Mouse (Mus musculus): ENCODE data around the gene Galnt7.
"Not testable (repeated sequence)": the region's sequence is repeated elsewhere in the genome, so short reads cannot be mapped to it uniquely, and the experiment has no call there.

Gene Galnt7

DNA sequence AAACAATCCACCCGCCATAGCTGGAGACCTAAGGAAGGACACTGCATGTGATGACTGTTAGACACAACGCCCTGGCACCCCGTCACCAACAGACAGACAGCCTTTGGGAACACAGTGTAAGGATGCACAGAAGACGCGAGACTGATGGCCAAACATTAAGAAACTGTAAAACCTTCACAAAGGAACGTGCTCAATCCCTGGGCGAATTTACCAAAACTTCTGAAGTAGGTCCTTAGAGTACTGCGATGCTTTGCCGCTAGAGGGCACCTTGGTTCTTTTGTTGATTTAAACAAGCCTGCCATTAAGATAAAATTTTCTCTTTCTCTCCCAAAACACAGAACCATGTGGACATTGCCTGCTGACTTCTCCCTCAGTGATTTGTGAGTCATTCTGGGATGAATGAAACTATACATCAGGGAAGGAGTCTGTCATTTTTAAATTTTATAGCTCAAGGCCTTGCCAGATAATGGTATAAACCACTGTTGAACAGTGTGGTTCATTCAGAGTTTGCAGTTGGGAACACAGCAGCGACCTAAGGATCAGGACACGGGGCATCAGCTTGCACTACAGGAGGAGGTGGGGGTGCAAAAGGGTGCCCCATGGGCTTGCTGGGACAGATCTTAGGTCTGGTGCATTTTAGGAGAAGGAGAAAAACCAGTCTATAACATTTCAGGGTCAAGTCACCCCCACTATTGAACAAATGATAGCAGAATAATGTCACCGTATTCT, 112.6 kb downstream of the Galnt7 start:
- peak; percentile 84 to 86 for DNase-seq (ENCODE audit: low spot score in 2 of 2)

DNA sequence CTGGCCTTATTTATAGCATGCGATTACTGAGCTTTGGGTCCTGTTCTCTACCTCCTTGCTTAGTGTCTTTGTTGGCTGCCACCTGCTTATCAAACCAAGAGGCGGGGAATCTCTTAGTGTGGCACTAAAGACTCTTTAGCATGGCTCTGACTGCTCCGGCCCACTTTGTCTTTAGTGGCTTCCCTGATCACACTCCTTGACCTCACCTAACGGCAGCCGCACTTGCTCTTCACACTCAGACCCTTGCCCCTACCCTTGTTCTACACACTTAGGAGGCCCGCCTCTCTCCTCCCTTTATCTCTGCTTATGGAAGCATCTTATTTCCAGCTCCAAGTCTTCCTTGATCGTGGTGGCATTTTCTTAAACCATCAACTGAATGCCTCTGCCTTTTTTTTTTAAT, 114.2 kb downstream of the Galnt7 start:
- DNase-seq (ENCODE audit: low spot score in 2 of 2), result no peak

GRCm38 (mm10) chr8:57536167-57536566, 116.7 kb downstream of the Galnt7 start:
- DNase-seq (ENCODE audit: low spot score in 2 of 2), result no peak

GRCm38 (mm10) chr8:57534495-57534894, 118.3 kb downstream of the Galnt7 start:
- DNase-seq (ENCODE audit: low spot score in 2 of 2), result no peak

GRCm38 (mm10) chr8:57533106-57533505, 119.7 kb downstream of the Galnt7 start:
- DNase-seq (ENCODE audit: low spot score in 2 of 2), result no peak

DNA sequence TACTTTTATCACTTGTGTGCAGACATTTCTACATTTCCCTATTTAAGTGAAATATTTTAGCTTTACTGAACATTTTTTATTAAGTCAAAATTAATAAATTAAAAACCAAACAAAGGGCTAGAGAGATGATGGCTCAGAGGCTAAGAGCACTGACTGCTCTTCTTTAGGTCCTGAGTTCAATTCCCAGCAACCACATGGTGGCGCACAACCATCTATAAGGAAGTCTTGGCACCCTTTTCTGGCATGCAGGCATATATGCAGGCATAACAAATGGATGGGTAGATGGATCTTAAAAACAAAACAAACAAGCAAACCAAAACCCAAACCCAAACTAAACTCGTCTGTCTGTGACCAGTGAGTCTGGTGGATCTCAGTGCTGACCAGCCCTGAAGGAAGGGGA, 120.6 kb downstream of the Galnt7 start:
- DNase-seq (ENCODE audit: low spot score in 2 of 2), result no peak

- DNase-seq (ENCODE audit: low spot score in 2 of 2), result peak; percentile 83 to 84
Measured at GRCm38 (mm10) chr8:57530666-57531349, 122.0 kb downstream of the Galnt7 start.

GRCm38 (mm10) chr8:57530238-57530637, 122.6 kb downstream of the Galnt7 start:
- no peak for DNase-seq (ENCODE audit: low spot score in 2 of 2)

DNA sequence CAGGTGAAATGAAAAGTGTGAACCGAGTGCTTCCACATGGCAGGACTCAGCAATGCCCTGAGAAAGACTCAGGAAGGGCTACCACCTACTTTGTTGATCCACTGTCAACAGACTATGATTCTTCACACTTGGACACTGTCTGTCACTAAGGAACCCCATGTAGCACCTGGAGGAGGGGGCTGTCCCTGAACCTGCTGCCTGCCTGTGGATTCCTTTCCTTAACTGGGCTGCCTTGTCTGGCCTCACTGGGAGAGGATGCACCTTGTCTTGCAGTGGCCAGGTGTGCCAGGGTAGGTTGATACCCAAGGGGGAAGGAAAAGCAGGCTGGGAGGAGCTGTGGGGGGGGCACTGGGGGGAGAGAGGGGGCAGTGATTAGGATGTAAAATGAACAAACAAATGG, 124.8 kb downstream of the Galnt7 start:
- no peak for DNase-seq (ENCODE audit: low spot score in 2 of 2)

- no peak for DNase-seq (ENCODE audit: low spot score in 2 of 2)
Measured at GRCm38 (mm10) chr8:57520186-57520786, 132.5 kb downstream of the Galnt7 start.

- no peak for DNase-seq (ENCODE audit: low spot score in 2 of 2)
Measured at GRCm38 (mm10) chr8:57517723-57518122, 135.1 kb downstream of the Galnt7 start.

GRCm38 (mm10) chr8:57516685-57517084, 136.1 kb downstream of the Galnt7 start:
- DNase-seq (ENCODE audit: low spot score in 2 of 2), result not testable (repeated sequence)

- DNase-seq (ENCODE audit: low spot score in 2 of 2), result not testable (repeated sequence)
Measured at GRCm38 (mm10) chr8:57513178-57513661, 139.6 kb downstream of the Galnt7 start.

DNA sequence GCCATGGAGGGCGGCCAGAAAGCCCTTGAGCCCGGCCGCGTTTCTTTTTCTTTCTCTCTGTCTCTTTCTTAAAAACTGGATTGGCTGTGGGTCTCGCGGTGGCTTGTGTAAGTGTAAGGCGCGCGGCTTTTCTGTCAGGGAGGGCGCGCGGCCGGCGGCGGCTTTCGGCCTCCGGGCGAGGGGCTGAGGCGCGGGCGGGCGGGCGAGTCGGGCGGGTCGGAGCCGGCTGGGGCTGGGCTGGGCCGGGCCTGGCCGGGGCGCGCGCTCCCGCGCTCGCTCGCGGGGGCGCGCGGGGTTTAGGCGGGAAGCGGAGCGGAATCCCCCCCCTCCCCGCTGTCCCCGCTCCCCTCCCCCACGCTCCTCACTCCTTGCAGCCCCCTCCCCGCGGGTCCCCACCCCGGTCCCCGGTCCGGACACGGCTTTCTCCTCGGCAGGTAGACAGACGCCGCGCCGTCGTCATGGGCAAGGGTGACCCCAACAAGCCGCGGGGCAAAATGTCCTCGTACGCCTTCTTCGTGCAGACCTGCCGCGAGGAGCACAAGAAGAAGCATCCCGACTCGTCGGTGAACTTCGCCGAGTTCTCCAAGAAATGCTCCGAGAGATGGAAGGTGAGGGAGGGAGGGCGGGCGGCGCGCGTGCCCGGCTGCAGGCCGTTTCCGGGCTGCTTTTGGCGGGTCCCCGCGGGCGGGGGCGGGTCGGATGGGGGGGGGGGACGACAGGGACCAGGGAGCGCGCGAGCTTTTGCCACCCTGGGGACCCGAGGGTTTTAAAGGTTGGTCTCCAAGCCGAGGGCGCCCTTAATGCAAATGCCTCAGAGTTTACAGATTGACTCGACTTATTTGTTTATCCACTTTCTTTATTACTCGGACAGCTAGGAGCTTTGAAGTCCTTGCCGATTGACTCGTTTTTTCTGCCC, 140.4 kb downstream of the Galnt7 start:
- peak in 1 of 2 experiments; percentile 9 for DNase-seq (ENCODE audit: low spot score in 2 of 2)

DNA sequence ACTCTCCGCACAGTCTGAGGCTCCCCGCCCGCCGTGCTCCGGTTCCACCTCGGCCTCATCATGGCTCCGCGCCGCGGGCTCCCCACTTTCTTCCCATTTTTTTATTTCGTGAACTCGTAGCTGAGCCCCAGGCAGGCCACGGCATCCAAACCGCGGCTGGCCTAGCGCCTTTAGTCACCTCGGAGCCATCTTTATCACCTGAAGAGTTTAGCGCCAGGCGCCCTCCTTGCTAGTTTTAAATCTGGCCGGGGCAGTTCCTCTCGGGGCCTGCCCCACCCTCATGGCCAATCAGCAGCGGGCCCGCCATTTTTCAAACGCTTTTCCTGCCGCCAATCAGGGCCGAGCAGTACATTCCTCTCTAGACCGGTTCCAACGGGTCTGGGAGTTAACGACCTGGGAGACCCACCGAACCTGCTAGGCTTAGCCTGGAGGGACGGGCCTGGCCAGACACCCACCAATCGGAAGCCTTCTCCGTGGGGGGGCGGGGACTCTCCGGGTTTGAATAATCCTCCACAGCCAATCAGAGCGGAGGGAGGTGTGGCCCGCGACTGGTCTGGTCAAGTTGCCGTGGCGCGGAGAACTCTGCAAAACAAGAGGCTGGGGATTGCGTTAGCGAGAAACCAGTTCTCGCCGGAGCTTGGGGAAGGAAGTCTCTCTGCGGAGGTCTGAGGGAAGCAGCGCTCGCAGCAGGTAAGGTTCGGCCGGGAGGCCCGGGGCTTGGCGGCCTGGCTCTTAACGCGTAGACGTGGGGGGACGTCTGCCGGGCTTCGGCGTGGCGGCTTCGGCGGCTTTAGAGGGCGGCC, 141.3 kb downstream of the Galnt7 start, which contains the start of gene Hmgb2:
Gene Hmgb2, plus strand, starts transcription at position 592 of the 803 bp plus-strand sequence.
- DNase-seq (ENCODE audit: low spot score in 2 of 2), result peak; percentile 99 to 100

- no peak for DNase-seq (ENCODE audit: low spot score in 2 of 2)
Measured at GRCm38 (mm10) chr8:57510791-57511315, 142.0 kb downstream of the Galnt7 start.

GRCm38 (mm10) chr8:57508657-57509056, 144.2 kb downstream of the Galnt7 start:
- no peak for DNase-seq (ENCODE audit: low spot score in 2 of 2)

GRCm38 (mm10) chr8:57507556-57508063, 145.2 kb downstream of the Galnt7 start:
- DNase-seq (ENCODE audit: low spot score in 2 of 2), result no peak

GRCm38 (mm10) chr8:57505500-57505899, 147.3 kb downstream of the Galnt7 start:
- not testable (repeated sequence) for DNase-seq (ENCODE audit: low spot score in 2 of 2)

DNA sequence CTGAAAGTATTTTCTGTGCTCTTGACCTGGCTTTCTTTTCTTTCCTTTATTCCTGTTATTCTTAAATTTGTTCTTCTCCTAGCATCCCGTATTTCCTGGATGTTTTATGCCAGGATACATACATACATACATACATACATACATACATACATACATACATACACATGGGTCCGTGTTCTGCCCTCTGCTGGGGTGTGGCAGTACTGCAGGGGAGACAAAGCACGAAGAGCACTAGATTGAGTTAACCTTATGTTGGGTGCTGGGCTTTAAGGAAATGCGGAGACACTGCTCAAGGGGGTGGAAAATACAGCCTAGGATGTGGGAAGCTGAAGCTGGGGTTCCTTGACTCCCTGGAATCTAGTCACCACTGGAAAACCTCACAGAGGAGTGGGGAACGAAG, 149.2 kb downstream of the Galnt7 start:
- DNase-seq (ENCODE audit: low spot score in 2 of 2), result peak; percentile 70 to 71
